Comparison of ENCODE assay signal across 1 mouse cellular context in the genomic region with DNA sequence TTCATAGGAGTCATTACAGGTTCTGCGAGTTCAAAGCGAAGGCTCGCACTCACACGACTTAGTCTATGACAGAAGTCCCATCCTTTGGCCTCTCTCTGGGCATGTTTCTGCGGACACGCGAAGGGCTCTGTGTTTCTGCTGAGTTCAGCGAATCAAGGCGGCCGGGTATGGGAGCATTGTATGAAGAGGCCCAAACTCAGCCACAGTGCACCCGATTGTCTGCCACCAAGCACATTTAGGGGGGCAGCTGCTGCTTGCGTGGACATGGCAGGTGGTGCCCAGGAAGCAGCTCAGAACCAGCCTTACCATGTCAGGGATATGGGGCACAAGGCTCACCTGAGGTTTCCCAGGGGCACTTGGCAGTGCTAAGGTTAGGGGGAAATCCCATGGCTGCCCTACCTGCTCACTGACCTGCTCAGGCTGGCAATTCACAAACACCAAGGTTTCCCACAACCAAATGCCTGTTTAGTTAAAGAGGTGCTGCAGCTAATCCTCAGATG.
TF ChIP-seq lines count a peak whose summit lies in the region.

No protein-coding gene starts in this region.

TF ChIP-seq in ES-E14, 5 proteins besides CTCF, POLR2A, EP300 and RAD21:
- TF ChIP-seq ZNF384 (IDR thresholded peaks at IDR 0.05; ENCODE audit: low read depth, low read length), result no peak
- TF ChIP-seq MAFK (IDR thresholded peaks at IDR 0.05; ENCODE audit: insufficient read depth, low read depth, low read length), result peak; percentile 65
